Comparison of ENCODE assay signal across 9 mouse cellular contexts in the genomic region with DNA sequence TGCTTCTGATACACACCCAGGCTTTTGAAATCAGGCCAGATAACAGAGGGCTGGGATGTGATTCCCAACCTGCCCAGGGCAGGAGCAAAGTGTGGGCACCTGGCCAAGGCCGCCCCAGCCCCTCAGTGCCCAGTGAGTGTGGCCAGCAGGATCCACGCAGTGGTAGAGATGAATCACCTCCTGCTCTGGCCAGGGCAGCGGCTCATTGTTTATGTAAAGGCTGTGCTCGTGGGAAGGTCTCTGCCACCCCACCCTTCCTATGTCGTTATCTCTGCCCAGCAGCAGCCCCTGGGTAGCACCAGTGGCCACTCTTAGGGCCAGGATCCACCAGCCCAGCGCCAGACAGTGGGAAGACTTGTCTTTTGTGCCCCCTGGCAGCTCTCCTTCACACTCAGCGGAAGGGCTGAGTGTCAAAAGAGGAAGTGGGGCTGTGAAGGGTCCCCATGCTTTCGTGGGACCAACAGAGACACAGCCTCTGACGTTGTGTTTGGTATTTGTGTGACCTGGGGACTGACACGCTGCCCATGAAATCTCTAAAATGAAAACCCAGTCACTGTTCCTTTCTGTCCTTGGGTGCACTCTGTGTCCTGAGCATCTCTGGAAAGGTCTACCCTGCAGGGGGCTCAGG. TPM values are rescaled to one million over a fixed set of nuclear protein-coding genes. Genes with fewer than 3 reads are reported as not detected.
A peak's percentile ranks its signal among the peaks of the same experiment; 100 is the strongest.
DNase-seq lines count a peak whose midpoint lies in the region; ATAC-seq and TF ChIP-seq lines count a peak whose summit lies in the region.
"Had no signal": no experiment of that assay in that cellular context is flagged by ENCODE, and none has a peak within 500 bp of the region (broad histone marks: within the 10 kb centered on the region; RNA-seq: fewer than 3 reads in every experiment).

No protein-coding gene starts in this region.

- no peaks in the 10 kb centered on the region for H3K9me3 ChIP-seq in heart, embryonic 15.5 days (replicated peaks)
- H3K9me3 ChIP-seq in hindbrain, embryonic 14.5 days (ENCODE audit: control insufficient read depth, low read length), result no peaks in the 10 kb centered on the region
- 0 out of 2 replicates have a peak, but pooled peaks cover 4% of the 10 kb centered on the region for H3K9me3 ChIP-seq in hindbrain, embryonic 12.5 days (replicated peaks)
- H3K9me3 ChIP-seq: limb, embryonic 12.5 days had no signal

- H3K27ac ChIP-seq in kidney, adult 2 months (ENCODE audit: insufficient read depth, low read depth, low read length), result no peak overlapping the region
- peak overlapping the region; percentile 15; the same call in 1 of the 2 replicates for H3K27ac ChIP-seq in heart, embryonic 15.5 days
- H3K27ac ChIP-seq in hindbrain, embryonic 14.5 days, result no peak overlapping the region
- no peak overlapping the region for H3K27ac ChIP-seq in layer of hippocampus, adult 2 months
- H3K27ac ChIP-seq in hindbrain, embryonic 12.5 days, result no peak overlapping the region
- H3K27ac ChIP-seq: limb, embryonic 12.5 days had no signal

- peak; percentile 56 for ATAC-seq in heart, embryonic 15.5 days (replicated peaks; ENCODE audit: insufficient number of reproducible peaks, insufficient read depth, low FRiP score, low read depth)
- no peak for ATAC-seq in hindbrain, embryonic 14.5 days (ENCODE audit: low FRiP score)
- ATAC-seq in hindbrain, embryonic 12.5 days (ENCODE audit: low FRiP score), result no peak

- TF ChIP-seq CTCF in kidney, adult 2 months (conservative IDR thresholded peaks at IDR 0.05; ENCODE audit: insufficient read depth, insufficient read length, low read depth, low read length), result no peak
- TF ChIP-seq CTCF in layer of hippocampus, adult 2 months (conservative IDR thresholded peaks at IDR 0.05), result no peak

- no peaks in the 10 kb centered on the region for H3K27me3 ChIP-seq in kidney, adult 2 months (replicated peaks; ENCODE audit: control insufficient read depth, insufficient read depth, low read length)
- no peaks in the 10 kb centered on the region for H3K27me3 ChIP-seq in heart, embryonic 15.5 days
- H3K27me3 ChIP-seq in hindbrain, embryonic 14.5 days (ENCODE audit: control insufficient read depth, insufficient read depth, low read length), result no peaks in the 10 kb centered on the region
- H3K27me3 ChIP-seq in hindbrain, embryonic 12.5 days, result no peaks in the 10 kb centered on the region
- H3K27me3 ChIP-seq: limb, embryonic 12.5 days had no signal

- H3K36me3 ChIP-seq in kidney, adult 2 months (ENCODE audit: control insufficient read depth, insufficient read depth, low read length), result no peaks in the 10 kb centered on the region; the same call in 1 of the 2 replicates
- peaks cover 54% of the 10 kb centered on the region for H3K36me3 ChIP-seq in heart, embryonic 15.5 days
- peaks cover 70% of the 10 kb centered on the region for H3K36me3 ChIP-seq in hindbrain, embryonic 14.5 days (replicated peaks; ENCODE audit: control insufficient read depth, insufficient read depth)
- peaks cover 69% of the 10 kb centered on the region for H3K36me3 ChIP-seq in hindbrain, embryonic 12.5 days

- no peak overlapping the region for H3K4me2 ChIP-seq in heart, embryonic 15.5 days
- no peak overlapping the region for H3K4me2 ChIP-seq in hindbrain, embryonic 14.5 days (replicated peaks)
- H3K4me2 ChIP-seq in hindbrain, embryonic 12.5 days (replicated peaks), result no peak overlapping the region
- H3K4me2 ChIP-seq: limb, embryonic 12.5 days had no signal

- DNase-seq in kidney, adult 2 months, result peak; percentile 45
- no peak for DNase-seq in kidney, adult 9 months
- DNase-seq in adrenal gland, adult 2 months, result peak; percentile 89
- DNase-seq in lung, postnatal 25 days (ENCODE audit: low spot score), result peak; percentile 86
- DNase-seq in hindbrain, embryonic 14.5 days (ENCODE audit: low spot score), result no peak
- DNase-seq in layer of hippocampus, adult 2 months (ENCODE audit: low spot score in 2 of 2), result no peak

- H3K4me3 ChIP-seq in kidney, adult 2 months (ENCODE audit: insufficient read depth, low read depth, low read length), result no peak overlapping the region
- H3K4me3 ChIP-seq in heart, embryonic 15.5 days, result no peak overlapping the region
- no peak overlapping the region for H3K4me3 ChIP-seq in hindbrain, embryonic 14.5 days (replicated peaks; ENCODE audit: low read length)
- H3K4me3 ChIP-seq in layer of hippocampus, adult 2 months, result no peak overlapping the region
- H3K4me3 ChIP-seq in hindbrain, embryonic 12.5 days, result no peak overlapping the region
- H3K4me3 ChIP-seq: limb, embryonic 12.5 days had no signal

- no peaks in the 10 kb centered on the region for H3K4me1 ChIP-seq in kidney, adult 2 months (ENCODE audit: control insufficient read depth, insufficient read depth, low read length)
- H3K4me1 ChIP-seq in heart, embryonic 15.5 days (replicated peaks), result peaks cover 16% of the 10 kb centered on the region; the same call in 1 of the 2 replicates
- H3K4me1 ChIP-seq in hindbrain, embryonic 14.5 days (replicated peaks; ENCODE audit: control insufficient read depth, insufficient read depth, low read length), result no peaks in the 10 kb centered on the region
- H3K4me1 ChIP-seq in hindbrain, embryonic 12.5 days, result no peaks in the 10 kb centered on the region
- H3K4me1 ChIP-seq: limb, embryonic 12.5 days had no signal

- H3K9ac ChIP-seq in heart, embryonic 15.5 days, result no peak overlapping the region
- no peak overlapping the region for H3K9ac ChIP-seq in hindbrain, embryonic 14.5 days
- H3K9ac ChIP-seq in hindbrain, embryonic 12.5 days, result no peak overlapping the region
- H3K9ac ChIP-seq: limb, embryonic 12.5 days had no signal

- TF ChIP-seq POLR2A in kidney, adult 2 months (IDR thresholded peaks at IDR 0.05; ENCODE audit: low read depth, low read length), result no peak

- WGBS in kidney, adult 2 months, result 67% methylated on average over 10 of the region's 10 CpGs
- 65% methylated on average over 10 of the region's 10 CpGs for WGBS in heart, embryonic 15.5 days
- WGBS in hindbrain, embryonic 14.5 days, result 93% methylated on average over 10 of the region's 10 CpGs
- WGBS in hindbrain, embryonic 12.5 days, result 90% methylated on average over 10 of the region's 10 CpGs

RNA-seq across cellular contexts. Expression of a gene that starts 9.4 kb away (rescaled TPM):
- 5.1 and 5.3 TPM in 2 replicates for polyA plus RNA-seq in kidney, adult 2 months (2012; rRNA removed)
- 1 to 10 TPM; 2.1 to 4.3 TPM for total RNA-seq in adrenal gland, adult 2 months (2021)
- 3.9 and 4.8 TPM in 2 replicates for polyA plus RNA-seq in adrenal gland, adult 2 months (2012; rRNA removed)
- 1.2 and 3.9 TPM in 2 replicates for polyA plus RNA-seq in heart, embryonic 15.5 days (2015; fragmentation: Nextera tagmentation; extraction: Ambion mirVana)
- 1.5 and 1.6 TPM in 2 replicates for polyA plus RNA-seq in hindbrain, embryonic 14.5 days (2014; fragmentation: Nextera tagmentation; extraction: Ambion mirVana)
- total RNA-seq in layer of hippocampus, adult 2 months (2021), result 1 to 10 TPM; 6.4 to 6.6 TPM
- polyA plus RNA-seq in hindbrain, embryonic 12.5 days (2016; fragmentation: Nextera tagmentation; extraction: Ambion mirVana), result 1.7 and 2.1 TPM in 2 replicates

RNA-seq across cellular contexts. Expression of a gene that starts 31.8 kb away (rescaled TPM):
- 16.9 and 18.8 TPM in 2 replicates for polyA plus RNA-seq in kidney, adult 2 months (2012; rRNA removed)
- 10 to 100 TPM; 20.8 to 28.3 TPM for total RNA-seq in adrenal gland, adult 2 months (2021)
- polyA plus RNA-seq in adrenal gland, adult 2 months (2012; rRNA removed), result 22.4 and 25.4 TPM in 2 replicates
- 9.1 and 14.7 TPM in 2 replicates for polyA plus RNA-seq in heart, embryonic 15.5 days (2015; fragmentation: Nextera tagmentation; extraction: Ambion mirVana)
- 16.7 and 17.2 TPM in 2 replicates for polyA plus RNA-seq in hindbrain, embryonic 14.5 days (2014; fragmentation: Nextera tagmentation; extraction: Ambion mirVana)
- 10 to 100 TPM; 36.6 to 39.3 TPM for total RNA-seq in layer of hippocampus, adult 2 months (2021)
- polyA plus RNA-seq in hindbrain, embryonic 12.5 days (2016; fragmentation: Nextera tagmentation; extraction: Ambion mirVana), result 31.8 and 34.7 TPM in 2 replicates

RNA-seq across cellular contexts. Expression of a gene that starts 32.0 kb away (rescaled TPM):
- polyA plus RNA-seq in kidney, adult 2 months (2012; rRNA removed), result 20.5 and 24.1 TPM in 2 replicates
- total RNA-seq in adrenal gland, adult 2 months (2021), result 10 to 100 TPM; 31.8 to 44.5 TPM
- 31.4 and 33.8 TPM in 2 replicates for polyA plus RNA-seq in adrenal gland, adult 2 months (2012; rRNA removed)
- 21.4 and 21.9 TPM in 2 replicates for polyA plus RNA-seq in heart, embryonic 15.5 days (2015; fragmentation: Nextera tagmentation; extraction: Ambion mirVana)
- 40.5 and 41.8 TPM in 2 replicates for polyA plus RNA-seq in hindbrain, embryonic 14.5 days (2014; fragmentation: Nextera tagmentation; extraction: Ambion mirVana)
- total RNA-seq in layer of hippocampus, adult 2 months (2021), result 10 to 100 TPM; 40.8 to 47.0 TPM
- polyA plus RNA-seq in hindbrain, embryonic 12.5 days (2016; fragmentation: Nextera tagmentation; extraction: Ambion mirVana), result 51.0 and 54.4 TPM in 2 replicates

RNA-seq across cellular contexts. Expression of a gene that starts 47.4 kb away (rescaled TPM):
- polyA plus RNA-seq in kidney, adult 2 months (2012; rRNA removed), result 83.2 and 87.9 TPM in 2 replicates
- 10 to 100 TPM; 30.6 to 45.6 TPM for total RNA-seq in adrenal gland, adult 2 months (2021)
- 68.6 and 71.3 TPM in 2 replicates for polyA plus RNA-seq in adrenal gland, adult 2 months (2012; rRNA removed)
- 120 and 147 TPM in 2 replicates for polyA plus RNA-seq in heart, embryonic 15.5 days (2015; fragmentation: Nextera tagmentation; extraction: Ambion mirVana)
- polyA plus RNA-seq in hindbrain, embryonic 14.5 days (2014; fragmentation: Nextera tagmentation; extraction: Ambion mirVana), result 48.6 and 54.4 TPM in 2 replicates
- total RNA-seq in layer of hippocampus, adult 2 months (2021), result 10 to 100 TPM; 13.3 to 13.5 TPM
- 109 and 115 TPM in 2 replicates for polyA plus RNA-seq in hindbrain, embryonic 12.5 days (2016; fragmentation: Nextera tagmentation; extraction: Ambion mirVana)

RNA-seq across cellular contexts. Expression of a gene that starts 53.3 kb away (rescaled TPM):
- polyA plus RNA-seq in kidney, adult 2 months (2012; rRNA removed), result 5.0 and 5.7 TPM in 2 replicates
- total RNA-seq in adrenal gland, adult 2 months (2021), result not detected
- polyA plus RNA-seq in adrenal gland, adult 2 months (2012; rRNA removed), result not detected in 2 replicates
- 3.3 and 5.0 TPM in 2 replicates for polyA plus RNA-seq in heart, embryonic 15.5 days (2015; fragmentation: Nextera tagmentation; extraction: Ambion mirVana)
- not detected in 2 replicates for polyA plus RNA-seq in hindbrain, embryonic 14.5 days (2014; fragmentation: Nextera tagmentation; extraction: Ambion mirVana)
- not detected for total RNA-seq in layer of hippocampus, adult 2 months (2021)
- polyA plus RNA-seq in hindbrain, embryonic 12.5 days (2016; fragmentation: Nextera tagmentation; extraction: Ambion mirVana), result 1.3 TPM in 2 replicates

Comparison
In these comparisons a context has a peak if more than half of its experiments do, and no peak if none do; other contexts are left out.
1. DNase-seq: peak in kidney, adult 2 months (single experiment), adrenal gland, adult 2 months (single experiment) and lung, postnatal 25 days (single experiment); none in kidney, adult 9 months (single experiment), hindbrain, embryonic 14.5 days (single experiment) and layer of hippocampus, adult 2 months (0 of 2).